Mouse (Mus musculus) ES-Bruce4 (cell line): Measurements from ENCODE around the gene Ankrd28. TPM values are rescaled to one million over a fixed set of nuclear protein-coding genes. Genes with fewer than 3 reads are reported as not detected.

ENCODE experiments used
- H3K27ac ChIP-seq: 2 replicates; pipeline ENCODE4 v1.5.1; 2012; ENCODE audit warnings: low read length, inconsistent platforms; ENCODE audit not compliant: insufficient read depth
- H3K27me3 ChIP-seq: 2 replicates; pipeline ENCODE4 v1.6.1; 2012; ENCODE audit warnings: mild to moderate bottlenecking, low read length, inconsistent platforms; ENCODE audit not compliant: control insufficient read depth, poor library complexity, insufficient read depth, severe bottlenecking
- H3K36me3 ChIP-seq: 2 replicates; pipeline ENCODE4 v1.6.1; 2012; ENCODE audit warnings: inconsistent platforms, mild to moderate bottlenecking, low read length, moderate library complexity; ENCODE audit not compliant: control insufficient read depth, poor library complexity, insufficient read depth, severe bottlenecking
- H3K4me1 ChIP-seq: one replicate; pipeline ENCODE4 v1.8.1; 2011; ENCODE audit warnings: low read length; ENCODE audit not compliant: control insufficient read depth, insufficient read depth
- H3K4me3 ChIP-seq: 2 replicates; pipeline ENCODE4 v1.5.1; 2011; ENCODE audit warnings: low read depth, mild to moderate bottlenecking, low read length
- H3K9ac ChIP-seq: 2 replicates; pipeline ENCODE4 v1.6.1; 2012; ENCODE audit warnings: low read depth, mild to moderate bottlenecking, inconsistent platforms; ENCODE audit not compliant: poor library complexity, severe bottlenecking
- H3K9me3 ChIP-seq: replicated peaks from 2 replicates; pipeline ENCODE4 v1.6.1; 2012; ENCODE audit warnings: mild to moderate bottlenecking, low read length, inconsistent platforms; ENCODE audit not compliant: control insufficient read depth, poor library complexity, insufficient read depth, severe bottlenecking
- CTCF ChIP-seq: IDR thresholded peaks from one replicate; pipeline ENCODE4 v1.8.1; 2011; ENCODE audit warnings: low read depth, low read length
- EP300 ChIP-seq: IDR thresholded peaks from 2 replicates; pipeline ENCODE4 v1.6.1; 2011; ENCODE audit warnings: low read depth, low read length; ENCODE audit not compliant: insufficient read depth
- POLR2A ChIP-seq: IDR thresholded peaks from one replicate; pipeline ENCODE4 v1.8.1; 2011; ENCODE audit warnings: low read length; ENCODE audit not compliant: insufficient read depth
- polyA plus RNA-seq: library from polyadenylated mRNA; stranded (reverse); fragments of >200 nt; gene quantifications from 2 replicates; pipeline ENCODE4 v1.2.4, GENCODE M21; 2011; ENCODE audit warnings: low read depth; ENCODE audit not compliant: missing spikeins, insufficient read depth, insufficient read length

Ankrd28 gene
- polyA plus RNA-seq, 1 experiment: 104 TPM

DNA sequence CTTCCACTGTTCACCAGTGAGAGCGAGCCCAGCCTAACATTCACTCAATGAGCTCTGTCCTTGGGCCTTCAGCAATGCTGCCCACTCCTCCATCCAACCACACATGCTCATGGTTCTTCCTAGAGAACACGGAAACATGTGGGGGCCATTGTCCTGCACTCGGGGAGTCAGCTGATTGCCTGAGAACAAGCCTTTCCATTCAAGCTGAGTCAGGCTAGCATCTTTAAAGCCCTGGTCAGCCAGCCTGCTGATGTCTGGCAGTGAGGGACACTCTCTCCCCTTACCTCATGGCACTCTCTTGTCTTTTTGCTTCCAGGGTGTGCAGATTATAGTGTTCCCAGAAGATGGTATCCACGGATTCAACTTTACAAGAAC is 164.9 kb downstream of the Ankrd28 start:
- H3K4me1 ChIP-seq: no peaks in the 10 kb centered on the region

GRCm38 (mm10) chr14:31664903-31665565 is 165.4 kb downstream of the Ankrd28 start:
- Histone ChIP-seq H3K4me3 (no peak overlapping the region), H3K4me1 (no peaks in the 10 kb centered on the region), H3K27me3 (no peaks in the 10 kb centered on the region), H3K9ac (no peak overlapping the region), H3K27ac (no peak overlapping the region), H3K9me3 (no peaks in the 10 kb centered on the region), H3K36me3 (no peaks in the 10 kb centered on the region)
- TF ChIP-seq POLR2A (no peak), CTCF (no peak), EP300 (no peak)

More for the DNA sequence above, 164.9 kb downstream of the Ankrd28 start:
- Histone ChIP-seq H3K9me3 (no peaks in the 10 kb centered on the region), H3K36me3 (no peaks in the 10 kb centered on the region), H3K27ac (no peak overlapping the region), H3K4me3 (no peak overlapping the region), H3K27me3 (no peaks in the 10 kb centered on the region), H3K9ac (no peak overlapping the region)
- TF ChIP-seq POLR2A (no peak), EP300 (no peak), CTCF (no peak)

- Histone ChIP-seq H3K9ac (no peak overlapping the region), H3K4me3 (no peak overlapping the region), H3K27ac (no peak overlapping the region), H3K9me3 (no peaks in the 10 kb centered on the region), H3K36me3 (no peaks in the 10 kb centered on the region), H3K27me3 (no peaks in the 10 kb centered on the region), H3K4me1 (no peaks in the 10 kb centered on the region)
- TF ChIP-seq EP300: no peak
- TF ChIP-seq CTCF: no peak
- no peak for TF ChIP-seq POLR2A
Observed at GRCm38 (mm10) chr14:31664100-31664902, 166.2 kb downstream of the Ankrd28 start.

- Histone ChIP-seq H3K4me1 (no peaks in the 10 kb centered on the region), H3K4me3 (no peak overlapping the region), H3K9ac (no peak overlapping the region), H3K36me3 (no peaks in the 10 kb centered on the region), H3K27me3 (no peaks in the 10 kb centered on the region), H3K9me3 (no peaks in the 10 kb centered on the region), H3K27ac (no peak overlapping the region)
- TF ChIP-seq EP300 (no peak), POLR2A (no peak), CTCF (no peak)
Observed at GRCm38 (mm10) chr14:31663376-31664099, 166.9 kb downstream of the Ankrd28 start.

GRCm38 (mm10) chr14:31662555-31663211 is 167.8 kb downstream of the Ankrd28 start:
- H3K4me1 ChIP-seq: no peaks in the 10 kb centered on the region
- H3K36me3 ChIP-seq: no peaks in the 10 kb centered on the region
- H3K9ac ChIP-seq: no peak overlapping the region
- no peaks in the 10 kb centered on the region for H3K27me3 ChIP-seq
- H3K9me3 ChIP-seq: no peaks in the 10 kb centered on the region
- peak overlapping the region; percentile 49 for H3K4me3 ChIP-seq
- no peak for TF ChIP-seq CTCF
- H3K27ac ChIP-seq: peak overlapping the region; percentile 7; the same call in 1 of the 2 replicates
